Comparison of ENCODE assay signal across 8 mouse cellular contexts in the genomic region with DNA sequence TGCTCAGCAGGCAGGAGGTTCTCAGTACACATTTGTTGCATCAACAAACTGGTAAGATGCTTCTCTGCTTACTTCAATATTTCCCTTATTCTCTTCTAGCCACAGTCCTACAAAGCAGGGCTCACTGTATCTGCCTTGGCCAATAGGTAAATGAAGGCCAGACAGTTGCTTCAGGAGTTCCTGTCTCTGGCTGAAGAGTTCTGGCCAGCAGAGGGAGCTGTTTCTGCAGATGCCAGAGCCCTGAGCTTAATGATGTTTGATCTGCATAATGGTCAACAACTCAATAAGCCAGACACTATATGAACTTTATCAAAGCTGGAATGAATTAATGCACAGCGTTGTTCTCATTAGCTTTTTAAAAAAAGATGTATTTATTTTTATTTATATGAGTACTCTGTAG. TPM values are rescaled to one million over a fixed set of nuclear protein-coding genes. Genes with fewer than 3 reads are reported as not detected.
DNase-seq lines count a peak whose midpoint lies in the region; ATAC-seq and TF ChIP-seq lines count a peak whose summit lies in the region.

No protein-coding gene starts in this region.

- H3K9ac ChIP-seq in kidney, embryonic 15.5 days: no peak overlapping the region
- H3K9ac ChIP-seq in limb, embryonic 11.5 days (ENCODE audit: low read length): no peak overlapping the region

- no peak for TF ChIP-seq POLR2A in kidney, adult 2 months (IDR thresholded peaks at IDR 0.05; ENCODE audit: low read depth, low read length)

- H3K4me2 ChIP-seq in kidney, embryonic 15.5 days: no peak overlapping the region
- no peak overlapping the region for H3K4me2 ChIP-seq in limb, embryonic 11.5 days (ENCODE audit: low read depth, severe bottlenecking)

- peak; percentile 90 for TF ChIP-seq CTCF in kidney, adult 2 months (conservative IDR thresholded peaks at IDR 0.05; ENCODE audit: insufficient read depth, insufficient read length, low read depth, low read length)

- H3K27me3 ChIP-seq in kidney, adult 2 months (replicated peaks; ENCODE audit: control insufficient read depth, insufficient read depth, low read length): no peaks in the 10 kb centered on the region
- no peaks in the 10 kb centered on the region for H3K27me3 ChIP-seq in kidney, embryonic 15.5 days
- H3K27me3 ChIP-seq in limb, embryonic 11.5 days (ENCODE audit: control insufficient read depth, insufficient read depth, low read length): no peaks in the 10 kb centered on the region

- no peaks in the 10 kb centered on the region for H3K36me3 ChIP-seq in kidney, adult 2 months (ENCODE audit: control insufficient read depth, insufficient read depth, low read length)
- peaks cover under 1% of the 10 kb centered on the region; the same call in 1 of the 2 replicates for H3K36me3 ChIP-seq in kidney, embryonic 15.5 days
- no peaks in the 10 kb centered on the region for H3K36me3 ChIP-seq in limb, embryonic 11.5 days (ENCODE audit: control insufficient read depth, insufficient read depth, low read length)

- peak; percentile 92 for DNase-seq in kidney, adult 2 months
- peak; percentile 74 for DNase-seq in ZHBTc4 (ENCODE audit: low read depth, low spot score)
- peak; percentile 72 for DNase-seq in limb, embryonic 11.5 days (ENCODE audit: low spot score)
- DNase-seq in ovary, postnatal 14 days (ENCODE audit: low spot score): peak; percentile 67
- DNase-seq in thymus, postnatal 36 days: peak; percentile 61 to 69

- H3K4me1 ChIP-seq in kidney, adult 2 months (ENCODE audit: control insufficient read depth, insufficient read depth, low read length): peaks cover 21% of the 10 kb centered on the region
- peaks cover 21% of the 10 kb centered on the region for H3K4me1 ChIP-seq in kidney, embryonic 15.5 days
- H3K4me1 ChIP-seq in limb, embryonic 11.5 days (ENCODE audit: control insufficient read depth, insufficient read depth, low read length): no peaks in the 10 kb centered on the region

- H3K4me3 ChIP-seq in kidney, adult 2 months (ENCODE audit: insufficient read depth, low read depth, low read length): no peak overlapping the region
- no peak overlapping the region for H3K4me3 ChIP-seq in kidney, embryonic 15.5 days (replicated peaks)
- no peak overlapping the region for H3K4me3 ChIP-seq in limb, embryonic 11.5 days (ENCODE audit: low read depth, low read length)

- no peak overlapping the region for H3K27ac ChIP-seq in kidney, adult 2 months (ENCODE audit: insufficient read depth, low read depth, low read length)
- H3K27ac ChIP-seq in kidney, embryonic 15.5 days: no peak overlapping the region
- H3K27ac ChIP-seq in limb, embryonic 11.5 days (replicated peaks; ENCODE audit: low read depth, low read length): no peak overlapping the region

- no peaks in the 10 kb centered on the region for H3K9me3 ChIP-seq in kidney, embryonic 15.5 days (replicated peaks)
- no peaks in the 10 kb centered on the region for H3K9me3 ChIP-seq in limb, embryonic 11.5 days (ENCODE audit: control insufficient read depth, low read length)

- ATAC-seq in kidney, embryonic 15.5 days (replicated peaks; ENCODE audit: low FRiP score): no peak
- ATAC-seq in common myeloid progenitor, adult 5-6 weeks (replicated peaks; ENCODE audit: low read depth, poor library complexity, severe bottlenecking): peak; percentile 40; the same call in 1 of the 2 replicates
- peak; percentile 30 to 49; a peak in 1 of 4 replicates for ATAC-seq in hematopoietic stem cell, adult 5-6 weeks (replicated peaks in 1 of 2; ENCODE audit: insufficient read depth in 1 of 2, low FRiP score in 2 of 2, low TSS enrichment in 1 of 2, low read depth in 1 of 2, poor library complexity in 2 of 2, severe bottlenecking in 2 of 2)
- no peak for ATAC-seq in limb, embryonic 11.5 days (ENCODE audit: insufficient number of reproducible peaks, low FRiP score, low TSS enrichment, low read depth)

- 57% methylated on average over 1 of the region's 1 CpGs for WGBS in kidney, adult 2 months
- 45% methylated on average over 1 of the region's 1 CpGs for WGBS in kidney, embryonic 15.5 days
- 42% methylated on average over 1 of the region's 1 CpGs for WGBS in limb, embryonic 11.5 days

RNA-seq across cellular contexts. Expression of a gene that starts 3.3 kb away (rescaled TPM):
- polyA plus RNA-seq in kidney, adult 2 months (2012; rRNA removed): 15.8 and 22.0 TPM in 2 replicates
- 184 and 199 TPM in 2 replicates for polyA plus RNA-seq in kidney, embryonic 15.5 days (2015; fragmentation: Nextera tagmentation; extraction: Ambion mirVana)
- total RNA-seq in common myeloid progenitor, adult 5-6 weeks (2017): 79.8 and 85.1 TPM in 2 replicates
- total RNA-seq in hematopoietic stem cell, adult 5-6 weeks (2017): 73.9 and 95.2 TPM in 2 replicates
- polyA plus RNA-seq in limb, embryonic 11.5 days (2014; fragmentation: Nextera tagmentation; extraction: Ambion mirVana): 300 and 303 TPM in 2 replicates

RNA-seq across cellular contexts. Expression of a gene that starts 18.3 kb away (rescaled TPM):
- 14.3 and 17.8 TPM in 2 replicates for polyA plus RNA-seq in kidney, adult 2 months (2012; rRNA removed)
- 29.3 and 30.6 TPM in 2 replicates for polyA plus RNA-seq in kidney, embryonic 15.5 days (2015; fragmentation: Nextera tagmentation; extraction: Ambion mirVana)
- total RNA-seq in common myeloid progenitor, adult 5-6 weeks (2017): 0.63 and 1.6 TPM in 2 replicates
- total RNA-seq in hematopoietic stem cell, adult 5-6 weeks (2017): 0.75 and 1.7 TPM in 2 replicates
- polyA plus RNA-seq in limb, embryonic 11.5 days (2014; fragmentation: Nextera tagmentation; extraction: Ambion mirVana): 24.5 and 29.3 TPM in 2 replicates

RNA-seq across cellular contexts. Expression of a gene that starts 41.6 kb away (rescaled TPM):
- 3.3 and 4.1 TPM in 2 replicates for polyA plus RNA-seq in kidney, adult 2 months (2012; rRNA removed)
- polyA plus RNA-seq in kidney, embryonic 15.5 days (2015; fragmentation: Nextera tagmentation; extraction: Ambion mirVana): 6.0 and 6.1 TPM in 2 replicates
- total RNA-seq in common myeloid progenitor, adult 5-6 weeks (2017): 15.0 and 17.4 TPM in 2 replicates
- total RNA-seq in hematopoietic stem cell, adult 5-6 weeks (2017): 11.0 and 20.5 TPM in 2 replicates
- 5.1 and 8.1 TPM in 2 replicates for polyA plus RNA-seq in limb, embryonic 11.5 days (2014; fragmentation: Nextera tagmentation; extraction: Ambion mirVana)

RNA-seq across cellular contexts. Expression of a gene that starts 48.1 kb away (rescaled TPM):
- not detected in 2 replicates for polyA plus RNA-seq in kidney, adult 2 months (2012; rRNA removed)
- not detected in 2 replicates for polyA plus RNA-seq in kidney, embryonic 15.5 days (2015; fragmentation: Nextera tagmentation; extraction: Ambion mirVana)
- total RNA-seq in common myeloid progenitor, adult 5-6 weeks (2017): not detected in 2 replicates
- total RNA-seq in hematopoietic stem cell, adult 5-6 weeks (2017): not detected in 2 replicates
- polyA plus RNA-seq in limb, embryonic 11.5 days (2014; fragmentation: Nextera tagmentation; extraction: Ambion mirVana): not detected in 2 replicates

Comparison
In these comparisons a context has a peak if more than half of its experiments do, and no peak if none do; other contexts are left out.
1. ATAC-seq: peak in common myeloid progenitor, adult 5-6 weeks (single experiment) and hematopoietic stem cell, adult 5-6 weeks (2 of 2); none in kidney, embryonic 15.5 days (single experiment) and limb, embryonic 11.5 days (single experiment).
2. Peak in every context shown above with its lines, with median percentiles within 50 percentile points of each other: DNase-seq.